Mouse (Mus musculus): Measurements from ENCODE around the gene Tatdn3.

GRCm38 (mm10) chr1:191023140-191023539 lies 39.6 kb downstream of the Tatdn3 start:
- no peak for TF ChIP-seq MYC (IDR thresholded peaks at IDR 0.05; ENCODE audit: low read depth, low read length)
- TF ChIP-seq MXI1 (IDR thresholded peaks at IDR 0.05; ENCODE audit: low read depth, low read length) = no peak
- no peak for TF ChIP-seq EP300 (IDR thresholded peaks at IDR 0.05; ENCODE audit: low read length)
- no peak for TF ChIP-seq USF2 (conservative IDR thresholded peaks at IDR 0.05; ENCODE audit: low read depth, low read length)
- no peak for TF ChIP-seq CTCF (conservative IDR thresholded peaks at IDR 0.05 in 1 of 2, IDR thresholded peaks at IDR 0.05 in 1 of 2; ENCODE audit: low read depth in 2 of 2, low read length in 2 of 2)
- TF ChIP-seq TBP (conservative IDR thresholded peaks at IDR 0.05; ENCODE audit: low read depth, low read length) = no peak
- TF ChIP-seq CHD1 (IDR thresholded peaks at IDR 0.05; ENCODE audit: low read depth, low read length) = no peak
- no peak for TF ChIP-seq MAX (IDR thresholded peaks at IDR 0.05; ENCODE audit: low read length)
- TF ChIP-seq POLR2A (IDR thresholded peaks at IDR 0.05; ENCODE audit: low read depth, low read length) = no peak
- no peak for TF ChIP-seq ZKSCAN1 (IDR thresholded peaks at IDR 0.05; ENCODE audit: borderline replicate concordance, low read depth, low read length)
- no peak for TF ChIP-seq KAT2A (IDR thresholded peaks at IDR 0.05; ENCODE audit: insufficient replicate concordance, low read length)
